Mouse (Mus musculus) cerebellum, adult 18-20 months (tissue): ENCODE data around the gene Ina.
"Not testable (repeated sequence)": the region's sequence is repeated elsewhere in the genome, so short reads cannot be mapped to it uniquely, and the experiment has no call there.

ENCODE experiments used
- DNase-seq, 2 experiments: peaks; one replicate each; pipeline ENCODE4 v3.0.0; 2021

Ina gene

GRCm38 (mm10) chr19:46984726-46985622, 29.5 kb upstream of the Ina start:
- DNase-seq = no peak

- DNase-seq = no peak
Measured at GRCm38 (mm10) chr19:46987646-46988045, 26.9 kb upstream of the Ina start.

GRCm38 (mm10) chr19:46988231-46989087, 26.0 kb upstream of the Ina start:
- DNase-seq = no peak

- DNase-seq = no peak
Measured at GRCm38 (mm10) chr19:46989479-46990152, 24.9 kb upstream of the Ina start.

GRCm38 (mm10) chr19:46990153-46990518, 24.4 kb upstream of the Ina start:
- no peak for DNase-seq

- DNase-seq = peak; percentile 32 to 48
Measured at GRCm38 (mm10) chr19:46990625-46991024, 23.9 kb upstream of the Ina start.

GRCm38 (mm10) chr19:46991145-46991544, 23.4 kb upstream of the Ina start:
- DNase-seq = peak; percentile 85 to 92

- DNase-seq = not testable (repeated sequence)
Measured at GRCm38 (mm10) chr19:46992329-46992728, 22.2 kb upstream of the Ina start.

- peak; percentile 47 to 49 for DNase-seq
Measured at GRCm38 (mm10) chr19:46996095-46996494, 18.4 kb upstream of the Ina start.

- peak; percentile 52 to 57 for DNase-seq
Measured at GRCm38 (mm10) chr19:46998168-46998870, 16.2 kb upstream of the Ina start.

GRCm38 (mm10) chr19:46998953-46999352, 15.5 kb upstream of the Ina start:
- DNase-seq = no peak

GRCm38 (mm10) chr19:46999753-47000152, 14.7 kb upstream of the Ina start:
- no peak for DNase-seq

GRCm38 (mm10) chr19:47000357-47000756, 14.1 kb upstream of the Ina start:
- DNase-seq = not testable (repeated sequence)

- DNase-seq = no peak
Measured at GRCm38 (mm10) chr19:47003742-47004511, 10.6 kb upstream of the Ina start.

GRCm38 (mm10) chr19:47005873-47006272, 8.6 kb upstream of the Ina start:
- DNase-seq = no peak

- DNase-seq = no peak
Measured at GRCm38 (mm10) chr19:47006321-47006720, 8.2 kb upstream of the Ina start.

- no peak for DNase-seq
Measured at GRCm38 (mm10) chr19:47009420-47009819, 5.1 kb upstream of the Ina start.

GRCm38 (mm10) chr19:47009943-47010342, 4.6 kb upstream of the Ina start:
- no peak for DNase-seq

GRCm38 (mm10) chr19:47012521-47013130, 1.9 kb upstream of the Ina start:
- DNase-seq = peak in 1 of 2 experiments; percentile 37

- DNase-seq = peak in 1 of 2 experiments; percentile 40
Measured at GRCm38 (mm10) chr19:47013340-47014158, 949 bp upstream of the Ina start.

- DNase-seq = no peak
Measured at GRCm38 (mm10) chr19:47014159-47014446, 395 bp upstream of the Ina start.
